Mouse (Mus musculus) erythroid progenitor cell, adult 5-6 weeks (primary cell): Measurements from ENCODE around the gene Slc38a7. TPM values are rescaled to one million over a fixed set of nuclear protein-coding genes. Genes with fewer than 3 reads are reported as not detected.
"Not testable (repeated sequence)": the region's sequence is repeated elsewhere in the genome, so short reads cannot be mapped to it uniquely, and the experiment has no call there.

Experiments used
- ATAC-seq: replicated peaks from 2 replicates; pipeline ENCODE4 v1.8.0; 2016; ENCODE audit warnings: moderate number of reproducible peaks, mild to moderate bottlenecking, moderate TSS enrichment, inconsistent platforms; ENCODE audit not compliant: poor library complexity, low FRiP score, severe bottlenecking
- total RNA-seq, 2 experiments: library from RNA; stranded (forward) in 1 of 2; stranded (reverse) in 1 of 2; fragments of 150-400 nt in 1 of 2; fragments of 186-747, 209-891 nt in 1 of 2; gene quantifications; 2 replicates each; pipeline versions ENCODE4 v1.2.3 to v1.2.4; 2015 to 2017; ENCODE audit warnings: low replicate concordance in 2 of 2

Gene Slc38a7
- total RNA-seq, 2 experiments from 2014 or later = 1.9 to 2.9 TPM

DNA sequence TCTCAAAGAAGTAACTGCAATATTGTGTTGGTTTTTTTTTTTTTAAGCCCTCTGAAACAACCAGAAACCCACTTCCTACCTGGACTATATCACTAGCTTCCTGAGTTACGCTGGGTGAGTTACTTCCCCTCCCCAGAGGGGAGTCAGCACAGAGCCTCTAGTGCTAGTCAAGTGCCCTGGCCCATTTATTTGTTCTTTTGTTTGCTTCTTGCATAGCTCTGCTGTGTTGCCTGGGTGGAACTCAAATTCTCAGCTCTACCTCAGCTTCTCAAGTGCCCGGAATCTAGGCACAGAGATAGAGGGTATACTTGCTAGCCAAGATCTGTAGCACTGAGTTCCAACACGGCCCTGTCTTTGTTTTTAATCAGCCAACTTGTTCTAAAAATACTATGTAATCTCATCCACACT is 43.2 kb downstream of the Slc38a7 start:
- ATAC-seq = no peak

GRCm38 (mm10) chr8:95809116-95809515 is 44.2 kb downstream of the Slc38a7 start:
- no peak for ATAC-seq

- no peak for ATAC-seq
Observed at GRCm38 (mm10) chr8:95808631-95809030, 44.7 kb downstream of the Slc38a7 start.

DNA sequence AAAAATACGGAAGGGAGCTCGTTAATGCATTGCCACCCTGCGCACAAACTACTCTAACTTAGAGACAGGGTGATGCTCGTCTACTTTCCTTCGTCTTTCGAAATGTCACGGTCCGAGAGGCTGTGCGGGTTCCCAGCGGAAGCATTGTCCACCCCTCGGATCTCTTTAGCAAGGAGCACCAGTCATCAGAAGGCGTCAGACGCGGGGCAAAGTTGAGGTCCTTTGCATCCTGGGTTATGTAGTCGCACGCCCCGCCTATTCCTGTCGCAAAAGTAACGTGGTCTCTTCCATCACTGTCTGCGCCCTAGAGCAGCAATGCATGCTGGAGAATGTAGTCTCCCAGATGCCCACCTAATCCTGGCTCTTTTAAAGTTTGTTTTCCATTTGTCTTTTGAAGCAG is 45.5 kb downstream of the Slc38a7 start:
- peak; percentile 88 for ATAC-seq

- peak; percentile 95 for ATAC-seq
Observed at GRCm38 (mm10) chr8:95807331-95807843, 46.0 kb downstream of the Slc38a7 start, which contains the start of gene Cnot1. Cnot1 (minus strand) TSS chr8:95807464.

DNA sequence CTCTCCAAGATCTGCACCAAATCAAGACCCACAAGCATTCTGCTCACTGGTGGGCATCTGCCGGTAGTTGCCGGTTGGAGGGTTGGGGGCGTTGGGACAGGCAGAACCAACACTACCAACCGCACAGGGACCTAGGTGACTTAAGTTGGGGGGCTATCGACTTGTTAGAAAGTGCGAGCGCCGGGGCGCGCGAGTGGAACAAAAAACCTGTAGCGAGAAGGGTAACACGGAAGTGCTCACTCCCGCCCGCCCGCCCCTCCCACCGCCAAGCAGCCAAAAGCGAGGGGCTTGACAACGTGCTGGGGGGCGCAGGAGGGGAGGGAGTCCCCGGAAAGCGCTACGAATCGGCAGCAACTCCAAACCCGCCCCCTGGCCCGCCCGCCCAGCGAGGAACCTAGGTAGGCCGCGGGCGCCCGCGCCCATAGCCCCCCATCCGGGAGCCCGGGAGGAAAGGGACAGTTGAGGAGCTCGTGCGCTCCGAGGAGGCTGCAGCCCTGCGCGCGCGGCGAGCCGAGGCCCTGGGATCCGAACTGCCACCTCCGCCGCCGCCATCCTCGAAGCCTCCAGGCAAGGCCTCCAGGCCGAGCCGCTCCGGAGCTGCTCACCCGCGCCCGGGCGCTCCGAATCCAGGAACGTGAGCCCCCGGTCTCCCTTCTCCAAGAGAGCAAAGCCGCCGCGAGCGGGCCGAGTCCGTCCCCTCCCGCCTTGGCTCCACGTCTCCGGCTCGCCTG is 46.7 kb downstream of the Slc38a7 start:
- no peak for ATAC-seq

- ATAC-seq = no peak
Observed at GRCm38 (mm10) chr8:95805482-95805881, 47.9 kb downstream of the Slc38a7 start.

DNA sequence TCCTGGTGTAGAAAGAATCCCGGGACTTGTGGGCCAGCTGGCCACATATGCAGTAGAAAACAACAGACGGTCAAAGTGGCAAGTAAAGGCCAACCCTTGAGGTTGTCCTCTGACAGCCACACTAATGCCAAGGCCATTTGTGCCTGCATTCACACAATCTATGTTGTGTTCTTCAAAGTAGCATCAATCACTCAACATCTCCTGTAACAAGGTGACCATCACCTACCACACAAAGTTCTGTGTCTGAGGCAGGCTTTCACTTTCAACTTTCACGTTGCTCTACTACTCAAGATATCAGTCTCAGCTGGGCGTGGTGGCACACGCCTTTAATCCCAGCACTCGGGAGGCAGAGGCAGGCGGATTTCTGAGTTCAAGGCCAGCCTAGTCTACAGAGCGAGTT is 51.1 kb downstream of the Slc38a7 start:
- no peak for ATAC-seq

- no peak for ATAC-seq
Observed at GRCm38 (mm10) chr8:95801476-95802064, 51.8 kb downstream of the Slc38a7 start.

DNA sequence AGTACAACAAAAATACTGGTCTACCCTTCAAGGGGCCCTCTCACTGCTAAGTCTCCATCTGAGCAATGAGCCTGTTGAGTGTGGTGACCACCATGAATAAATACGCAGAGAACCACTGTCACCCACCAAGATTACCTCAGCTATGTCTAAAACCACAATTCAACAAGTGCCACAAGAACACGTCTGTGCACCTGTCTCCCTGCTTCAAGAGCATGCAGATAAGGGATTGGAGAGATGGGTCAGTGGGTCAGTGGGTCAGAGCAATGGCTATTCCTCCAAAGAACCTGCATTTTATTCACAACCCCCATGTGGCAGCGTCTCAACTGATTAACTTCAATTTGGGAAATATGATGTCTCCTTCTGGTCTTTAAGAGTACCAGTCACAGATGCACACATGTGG is 53.0 kb downstream of the Slc38a7 start:
- no peak for ATAC-seq

- no peak for ATAC-seq
Observed at GRCm38 (mm10) chr8:95799891-95800290, 53.4 kb downstream of the Slc38a7 start.

- no peak for ATAC-seq
Observed at GRCm38 (mm10) chr8:95799117-95799516, 54.2 kb downstream of the Slc38a7 start.

- not testable (repeated sequence) for ATAC-seq
Observed at GRCm38 (mm10) chr8:95795333-95796061, 57.8 kb downstream of the Slc38a7 start.

Other genes with a start within 250 kb of the Slc38a7 start
- gene Gins3, start 220.1 kb downstream of the Slc38a7 start, total RNA-seq (2015; ENCODE audit: low replicate concordance) = 18.9 and 34.6 TPM in 2 replicates
- gene Gins3, start 220.1 kb downstream of the Slc38a7 start, total RNA-seq (2017; ENCODE audit: low replicate concordance) = 41.4 and 54.2 TPM in 2 replicates
- gene Ndrg4, start 176.6 kb downstream of the Slc38a7 start, total RNA-seq (2015; ENCODE audit: low replicate concordance) = not detected in 2 replicates
- 0.26 TPM in 1 of 2 replicates, not detected in the other for gene Ndrg4, start 176.6 kb downstream of the Slc38a7 start, total RNA-seq (2017; ENCODE audit: low replicate concordance)
- 6.8 and 8.8 TPM in 2 replicates for gene Setd6, start 137.7 kb downstream of the Slc38a7 start, total RNA-seq (2015; ENCODE audit: low replicate concordance)
- 16.6 and 17.5 TPM in 2 replicates for gene Setd6, start 137.7 kb downstream of the Slc38a7 start, total RNA-seq (2017; ENCODE audit: low replicate concordance)
- gene Cnot1, start 46.1 kb downstream of the Slc38a7 start, total RNA-seq (2015; ENCODE audit: low replicate concordance) = 224 and 278 TPM in 2 replicates
- 189 and 228 TPM in 2 replicates for gene Cnot1, start 46.1 kb downstream of the Slc38a7 start, total RNA-seq (2017; ENCODE audit: low replicate concordance)
- 32.7 and 37.8 TPM in 2 replicates for gene Sap18b, start 28.2 kb downstream of the Slc38a7 start, total RNA-seq (2015; ENCODE audit: low replicate concordance)
- 71.5 and 165 TPM in 2 replicates for gene Sap18b, start 28.2 kb downstream of the Slc38a7 start, total RNA-seq (2017; ENCODE audit: low replicate concordance)
- gene Got2, start 35.0 kb upstream of the Slc38a7 start, total RNA-seq (2015; ENCODE audit: low replicate concordance) = 26.3 and 40.7 TPM in 2 replicates
- 15.7 and 20.7 TPM in 2 replicates for gene Got2, start 35.0 kb upstream of the Slc38a7 start, total RNA-seq (2017; ENCODE audit: low replicate concordance)